Mouse (Mus musculus): Measurements from ENCODE around the gene Dhrs7.

GRCm38 (mm10) chr12:72612053-72612452, 52.7 kb downstream of the Dhrs7 start:
- TF ChIP-seq CTCF (IDR thresholded peaks at IDR 0.05; ENCODE audit: insufficient read depth, low read depth, low read length) (no peak), POLR2A (IDR thresholded peaks at IDR 0.05; ENCODE audit: insufficient read depth, low read depth, low read length) (no peak)
